Mouse (Mus musculus) small intestine, adult 2 months (tissue): Measurements from ENCODE around the gene Atp6v0a4.

Source experiments
- CTCF ChIP-seq: fragments of 200-500 bp; IDR thresholded peaks from 2 replicates; pipeline ENCODE4 v1.5.1; 2012; ENCODE audit warnings: low read depth, mild to moderate bottlenecking, control low read depth, inconsistent platforms, low read length, moderate library complexity, mixed read lengths; ENCODE audit not compliant: insufficient replicate concordance, insufficient read length; ENCODE audit errors: extremely low read depth
- POLR2A ChIP-seq: fragments of 200-500 bp; IDR thresholded peaks from 2 replicates; pipeline ENCODE4 v1.6.1; 2012; ENCODE audit warnings: low read depth, mild to moderate bottlenecking, control low read depth, inconsistent platforms, low read length, moderate library complexity

DNA sequence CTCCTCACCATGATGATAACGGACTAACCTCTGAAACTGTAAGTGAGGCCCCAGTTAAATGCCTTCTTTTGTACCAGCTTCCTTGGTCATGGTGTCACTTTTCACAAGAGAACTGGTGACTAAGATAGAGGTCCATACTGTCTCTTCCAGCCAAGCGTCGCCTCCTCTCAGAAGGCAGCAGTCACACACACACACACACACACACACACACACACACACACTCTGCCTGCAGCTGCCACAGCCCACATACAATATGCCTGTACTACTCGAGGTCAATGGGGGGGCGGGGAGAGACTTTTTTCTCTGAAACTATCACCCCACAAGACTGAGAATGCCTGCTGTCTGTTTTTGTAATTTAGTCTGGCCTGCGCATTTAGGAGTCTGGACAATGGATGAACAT, 40.3 kb upstream of the Atp6v0a4 start:
- TF ChIP-seq CTCF (no peak), POLR2A (no peak)
